Mouse (Mus musculus) C2C12 (cell line): ENCODE measurements around the gene Sv2a.

Source experiments
- CTCF ChIP-seq: IDR thresholded peaks from one replicate; pipeline ENCODE4 v1.5.1; 2011; ENCODE audit not compliant: control insufficient read depth, insufficient read depth, insufficient read length
- MAX ChIP-seq: IDR thresholded peaks from one replicate; pipeline ENCODE4 v1.6.1; 2011; ENCODE audit warnings: mild to moderate bottlenecking, control low read depth
- MYOD1 ChIP-seq: IDR thresholded peaks from one replicate; pipeline ENCODE4 v1.6.1; 2011; ENCODE audit warnings: low read depth; ENCODE audit not compliant: control insufficient read depth, insufficient read length
- MYOG ChIP-seq: IDR thresholded peaks from one replicate; pipeline ENCODE4 v1.6.1; 2011; ENCODE audit not compliant: control insufficient read depth, insufficient read length; ENCODE audit errors: extremely low read depth
- USF1 ChIP-seq: IDR thresholded peaks from one replicate; pipeline ENCODE4 v1.6.1; 2011; ENCODE audit warnings: low read depth, mild to moderate bottlenecking, control low read depth, moderate library complexity

DNA sequence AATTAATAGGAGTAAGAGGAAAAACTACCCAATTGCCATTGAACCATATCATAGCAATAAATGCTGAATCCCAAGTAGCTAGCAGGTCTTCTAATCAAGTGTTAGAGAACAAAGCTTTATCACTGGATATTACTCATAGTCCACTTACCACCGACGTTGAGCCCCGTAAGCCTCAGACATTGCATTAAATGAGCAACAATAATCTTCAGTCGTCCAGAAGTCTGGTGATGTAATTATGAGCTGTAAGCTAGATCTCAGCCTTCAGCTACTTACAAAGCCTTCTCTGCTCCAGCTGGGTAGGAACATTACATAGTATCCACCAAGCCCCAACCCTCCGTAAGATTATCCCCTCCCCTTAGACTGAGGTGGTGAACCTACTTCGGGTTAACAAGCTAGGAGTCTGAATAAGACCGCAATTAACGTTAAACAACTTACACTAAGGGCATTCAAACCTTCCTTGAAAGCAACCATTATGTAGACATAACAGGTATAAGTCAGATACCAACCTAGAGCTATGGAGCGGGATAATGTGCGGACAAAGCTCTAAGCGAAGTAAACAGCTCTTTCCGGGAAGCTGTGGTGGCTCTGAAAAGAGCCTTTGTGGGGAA lies 57.1 kb downstream of the Sv2a start:
- TF ChIP-seq CTCF (no peak), USF1 (no peak), MAX (no peak), MYOG (no peak), MYOD1 (no peak)
